Mouse (Mus musculus): Measurements from ENCODE around the gene Fam183b.

GRCm38 (mm10) chr11:58752434-58752833, 49.3 kb downstream of the Fam183b start, which contains the start of gene Olfr316:
- TF ChIP-seq CTCF (conservative IDR thresholded peaks at IDR 0.05; ENCODE audit: insufficient read depth, insufficient read length, low read depth, low read length) (no peak), POLR2A (IDR thresholded peaks at IDR 0.05; ENCODE audit: low read depth, low read length) (no peak)
